Mouse (Mus musculus) small intestine, adult 2 months (tissue): ENCODE measurements around the gene Nme1.
A peak's percentile ranks its signal among the peaks of the same experiment; 100 is the strongest.

Experiments used
- CTCF ChIP-seq: fragments of 200-500 bp; IDR thresholded peaks from 2 replicates; pipeline ENCODE4 v1.5.1; 2012; ENCODE audit warnings: low read depth, mild to moderate bottlenecking, control low read depth, inconsistent platforms, low read length, moderate library complexity, mixed read lengths; ENCODE audit not compliant: insufficient replicate concordance, insufficient read length; ENCODE audit errors: extremely low read depth
- POLR2A ChIP-seq: fragments of 200-500 bp; IDR thresholded peaks from 2 replicates; pipeline ENCODE4 v1.6.1; 2012; ENCODE audit warnings: low read depth, mild to moderate bottlenecking, control low read depth, inconsistent platforms, low read length, moderate library complexity

- TF ChIP-seq CTCF (no peak), POLR2A (peak; percentile 35; the same call in 1 of the 2 replicates)
Observed at GRCm38 (mm10) chr11:93997141-93997775, 28.9 kb upstream of the Nme1 start.
